Mouse (Mus musculus) lung, postnatal 25 days (tissue): ENCODE measurements around the gene Tbxas1.

Source experiments
- DNase-seq: peaks from one replicate; pipeline ENCODE4 v3.0.0; 2022; ENCODE audit warnings: low spot score

Gene Tbxas1

GRCm38 (mm10) chr6:38921810-38922116 lies 46.6 kb downstream of the Tbxas1 start:
- no peak for DNase-seq

GRCm38 (mm10) chr6:38922517-38922916 lies 47.3 kb downstream of the Tbxas1 start:
- no peak for DNase-seq

GRCm38 (mm10) chr6:38923450-38923849 lies 48.2 kb downstream of the Tbxas1 start:
- DNase-seq, result no peak

- no peak for DNase-seq
Observed at GRCm38 (mm10) chr6:38923870-38924817, 48.9 kb downstream of the Tbxas1 start.

GRCm38 (mm10) chr6:38925719-38926118 lies 50.5 kb downstream of the Tbxas1 start:
- DNase-seq, result no peak

GRCm38 (mm10) chr6:38926135-38926962 lies 51.1 kb downstream of the Tbxas1 start:
- DNase-seq, result no peak

GRCm38 (mm10) chr6:38926963-38927361 lies 51.8 kb downstream of the Tbxas1 start:
- DNase-seq, result no peak

- DNase-seq, result peak; percentile 56
Observed at GRCm38 (mm10) chr6:38928489-38928888, 53.3 kb downstream of the Tbxas1 start.

GRCm38 (mm10) chr6:38936009-38936408 lies 60.8 kb downstream of the Tbxas1 start:
- no peak for DNase-seq

- DNase-seq, result peak; percentile 49
Observed at GRCm38 (mm10) chr6:38938421-38938820, 63.2 kb downstream of the Tbxas1 start.

GRCm38 (mm10) chr6:38939096-38939495 lies 63.9 kb downstream of the Tbxas1 start:
- DNase-seq, result no peak

GRCm38 (mm10) chr6:38941016-38941415 lies 65.8 kb downstream of the Tbxas1 start:
- peak; percentile 62 for DNase-seq

- no peak for DNase-seq
Observed at GRCm38 (mm10) chr6:38942771-38943170, 67.6 kb downstream of the Tbxas1 start.

GRCm38 (mm10) chr6:38944392-38944791 lies 69.2 kb downstream of the Tbxas1 start:
- DNase-seq, result no peak

GRCm38 (mm10) chr6:38944826-38945225 lies 69.6 kb downstream of the Tbxas1 start:
- no peak for DNase-seq

- DNase-seq, result no peak
Observed at GRCm38 (mm10) chr6:38945681-38946080, 70.5 kb downstream of the Tbxas1 start.

- no peak for DNase-seq
Observed at GRCm38 (mm10) chr6:38947282-38947681, 72.1 kb downstream of the Tbxas1 start.

- peak; percentile 56 for DNase-seq
Observed at GRCm38 (mm10) chr6:38949683-38950161, 74.5 kb downstream of the Tbxas1 start.

GRCm38 (mm10) chr6:38950341-38950740 lies 75.1 kb downstream of the Tbxas1 start:
- DNase-seq, result peak; percentile 18

- DNase-seq, result peak; percentile 34
Observed at GRCm38 (mm10) chr6:38950838-38951237, 75.6 kb downstream of the Tbxas1 start.

- DNase-seq, result no peak
Observed at GRCm38 (mm10) chr6:38956641-38957040, 81.4 kb downstream of the Tbxas1 start.

GRCm38 (mm10) chr6:38957246-38957645 lies 82.0 kb downstream of the Tbxas1 start:
- no peak for DNase-seq

GRCm38 (mm10) chr6:38959502-38959901 lies 84.3 kb downstream of the Tbxas1 start:
- no peak for DNase-seq
